Mouse (Mus musculus): ENCODE results near the gene Pdia2.
"Not testable (repeated sequence)": the region's sequence is repeated elsewhere in the genome, so short reads cannot be mapped to it uniquely, and the experiment has no call there.

The Pdia2 gene

GRCm38 (mm10) chr17:26200831-26201705 is 2.2 kb upstream of the Pdia2 start:
- DNase-seq: no peak

DNA sequence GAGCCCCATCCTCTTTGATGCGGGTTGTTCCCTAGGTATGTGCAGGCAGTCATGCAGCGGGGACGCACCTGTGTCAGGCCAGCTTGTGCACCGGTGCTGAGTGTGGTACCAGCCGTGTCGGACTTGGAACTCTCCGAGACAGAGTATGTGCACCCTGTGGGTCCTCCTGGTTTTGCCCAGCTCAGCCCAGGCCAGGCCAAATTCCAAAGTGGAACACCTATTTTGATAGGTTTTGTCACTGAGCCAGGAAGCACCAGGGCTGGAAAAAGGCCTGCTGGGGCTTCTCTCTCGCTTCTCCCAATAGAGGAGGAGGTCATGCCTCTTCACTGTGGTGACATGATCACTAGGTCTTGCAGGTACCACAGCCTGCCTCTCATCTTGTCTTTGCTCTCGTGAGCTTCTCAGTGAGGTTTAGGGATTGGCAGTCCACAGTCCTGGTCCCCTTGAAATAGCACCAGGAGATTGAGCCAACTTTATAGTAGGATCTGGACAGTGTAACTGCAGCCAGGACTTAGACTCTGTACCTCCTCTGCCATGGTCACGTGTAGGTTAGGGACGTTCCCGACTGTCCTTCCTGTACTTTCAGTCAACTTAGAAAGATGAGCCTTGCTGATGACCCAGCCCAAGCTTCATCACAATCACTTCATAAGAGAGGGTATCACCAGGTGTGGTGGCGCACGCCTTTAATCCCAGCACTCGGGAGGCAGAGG is 6.3 kb downstream of the Pdia2 start:
- no peak for DNase-seq

- DNase-seq: not testable (repeated sequence)
Observed at GRCm38 (mm10) chr17:26191486-26191885, 7.4 kb downstream of the Pdia2 start.

GRCm38 (mm10) chr17:26188091-26188805 is 10.6 kb downstream of the Pdia2 start:
- DNase-seq: no peak

DNA sequence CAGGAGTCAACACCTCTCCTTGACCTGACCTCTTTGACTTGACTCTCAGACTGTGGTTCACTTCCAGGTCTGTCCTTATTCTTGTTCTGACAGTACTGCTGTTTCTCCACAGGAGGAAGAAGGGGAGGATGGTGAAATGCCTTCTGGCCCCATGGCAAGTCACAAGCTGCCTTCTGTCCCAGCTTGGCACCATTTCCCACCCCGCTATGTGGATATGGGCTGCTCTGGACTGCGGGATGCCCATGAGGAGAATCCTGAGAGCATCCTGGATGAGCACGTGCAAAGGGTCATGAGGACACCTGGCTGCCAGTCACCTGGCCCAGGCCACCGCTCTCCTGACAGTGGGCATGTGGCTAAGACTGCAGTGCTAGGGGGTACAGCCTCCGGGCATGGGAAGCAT is 11.3 kb downstream of the Pdia2 start:
- peak; percentile 76 for DNase-seq

GRCm38 (mm10) chr17:26181179-26181578 is 17.7 kb downstream of the Pdia2 start:
- DNase-seq: no peak

GRCm38 (mm10) chr17:26178611-26179010 is 20.3 kb downstream of the Pdia2 start:
- DNase-seq: no peak

- not testable (repeated sequence) for DNase-seq
Observed at GRCm38 (mm10) chr17:26175248-26175647, 23.6 kb downstream of the Pdia2 start.

DNA sequence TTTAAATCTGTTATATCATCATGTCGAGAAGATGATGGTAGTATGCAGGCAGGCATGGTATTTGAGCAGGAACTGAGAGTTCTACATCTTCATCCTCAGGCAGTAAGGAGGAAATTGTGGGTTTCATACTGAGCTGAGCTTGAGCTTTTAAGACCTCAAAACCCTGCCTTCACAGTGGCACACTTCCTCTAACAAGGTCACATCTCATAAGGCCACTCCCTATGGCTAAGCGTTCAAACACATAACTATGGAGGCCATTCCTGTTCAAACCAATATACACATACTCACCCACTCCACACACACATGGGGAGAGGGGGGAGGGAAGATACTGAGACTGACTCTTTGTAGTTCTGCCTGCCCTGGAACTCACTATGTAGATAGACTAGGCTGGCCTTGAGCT is 30.8 kb downstream of the Pdia2 start:
- DNase-seq: no peak

DNA sequence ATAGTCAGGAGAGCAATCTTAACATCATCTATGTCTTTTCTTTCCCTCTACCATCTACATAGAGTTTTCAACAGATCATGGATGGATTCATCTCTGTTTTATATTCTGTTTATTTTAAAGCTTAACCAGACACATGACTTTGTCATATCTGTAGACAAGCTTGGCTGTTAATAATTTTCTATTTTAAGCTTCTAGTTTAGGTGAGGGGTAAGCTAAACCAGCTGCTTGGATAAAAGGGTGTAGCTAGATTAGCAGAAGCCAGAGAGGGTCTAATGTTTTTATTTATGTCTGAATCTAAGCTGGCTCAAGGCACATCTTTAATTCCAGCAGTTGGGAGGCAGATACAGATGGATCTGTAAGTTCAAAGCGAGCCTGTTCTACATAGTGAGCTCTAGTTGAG is 36.2 kb downstream of the Pdia2 start:
- no peak for DNase-seq

DNA sequence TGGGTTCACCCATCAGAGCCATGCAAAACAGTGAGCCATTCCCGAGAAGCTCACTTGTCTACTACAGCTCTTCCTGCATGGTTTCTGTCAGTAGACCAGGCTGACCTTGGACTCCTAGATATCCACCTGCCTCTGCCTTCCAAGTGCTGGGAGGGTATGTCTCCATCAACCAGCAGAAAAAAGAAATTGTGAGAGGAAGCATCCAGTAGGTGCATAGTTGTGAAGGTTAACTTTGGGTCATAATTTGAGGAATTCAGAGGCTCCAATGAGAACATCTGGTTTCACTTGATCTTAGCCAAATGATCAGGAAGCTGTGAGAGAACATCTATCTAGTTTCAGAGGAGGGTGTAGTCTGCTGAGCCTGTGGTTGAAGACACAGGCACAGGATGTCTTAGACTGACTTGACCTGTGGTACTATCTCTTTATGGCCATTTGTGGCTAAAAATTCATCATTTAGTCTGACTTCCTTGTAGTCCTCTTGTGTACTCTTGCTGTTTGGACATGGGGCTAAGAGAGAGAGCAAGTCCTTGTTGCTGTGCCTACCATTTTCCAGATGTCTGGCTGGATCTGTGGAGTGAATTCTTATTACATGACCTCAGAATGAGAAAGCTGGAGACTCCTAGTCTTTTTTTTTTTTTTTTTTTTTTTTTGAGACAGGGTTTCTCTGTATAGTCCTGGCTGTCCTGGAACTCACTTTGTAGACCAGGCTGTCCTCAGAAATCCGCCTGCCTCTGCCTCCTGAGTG is 46.8 kb downstream of the Pdia2 start:
- no peak for DNase-seq

GRCm38 (mm10) chr17:26149056-26149455 is 49.8 kb downstream of the Pdia2 start:
- no peak for DNase-seq
